Mouse (Mus musculus) embryonic facial prominence, embryonic 15.5 days (tissue): Measurements from ENCODE around the gene Scml4. TPM values are rescaled to one million over a fixed set of nuclear protein-coding genes. Genes with fewer than 3 reads are reported as not detected.

Experiments used
- ATAC-seq: fragments of 200-750 bp; cut with Nextera tagmentation; 2 replicates; pipeline ENCODE4 v1.8.0; 2017; ENCODE audit warnings: low read depth, moderate TSS enrichment; ENCODE audit not compliant: insufficient number of reproducible peaks, low FRiP score, low TSS enrichment
- H3K27ac ChIP-seq: fragments of 300-500 bp; sonication (generic); replicated peaks from 2 replicates; pipeline ENCODE4 v1.5.1; 2015; ENCODE audit warnings: mild to moderate bottlenecking, inconsistent platforms
- H3K27me3 ChIP-seq: fragments of 300-500 bp; sonication (generic); 2 replicates; pipeline ENCODE4 v1.6.1; 2015; ENCODE audit warnings: inconsistent platforms
- H3K36me3 ChIP-seq: fragments of 300-500 bp; sonication (generic); 2 replicates; pipeline ENCODE4 v1.6.1; 2015; ENCODE audit warnings: mild to moderate bottlenecking, inconsistent platforms
- H3K4me1 ChIP-seq: fragments of 300-500 bp; sonication (generic); 2 replicates; pipeline ENCODE4 v1.6.1; 2015; ENCODE audit warnings: inconsistent platforms
- H3K4me2 ChIP-seq: fragments of 300-500 bp; sonication (generic); replicated peaks from 2 replicates; pipeline ENCODE4 v1.6.1; 2015; ENCODE audit warnings: mild to moderate bottlenecking, inconsistent platforms
- H3K4me3 ChIP-seq: fragments of 300-500 bp; sonication (generic); replicated peaks from 2 replicates; pipeline ENCODE4 v1.5.1; 2015; ENCODE audit warnings: mild to moderate bottlenecking, inconsistent platforms
- H3K9ac ChIP-seq: fragments of 300-500 bp; sonication (generic); 2 replicates; pipeline ENCODE4 v1.6.1; 2015; ENCODE audit warnings: inconsistent platforms
- H3K9me3 ChIP-seq: fragments of 300-500 bp; sonication (generic); replicated peaks from 2 replicates; pipeline ENCODE4 v1.6.1; 2016; ENCODE audit warnings: inconsistent platforms
- WGBS: fragments of 180-500 bp; shearing (Covaris S2); methylation state at CpG from one replicate; pipeline ENCODE4 v1.1.7; 2015; 5-methylcytosine and 5-hydroxymethylcytosine counted together
- polyA plus RNA-seq: library from polyadenylated mRNA; unstranded; fragments of >200 nt; fragmentation: Nextera tagmentation; extraction: Ambion mirVana; gene quantifications from 2 replicates; pipeline ENCODE4 v1.2.1, GENCODE M21; 2015

Gene Scml4
- polyA plus RNA-seq, 1 experiment from 2014 or later = 1.3 TPM

GRCm38 (mm10) chr10:42887040-42887439 is 26.9 kb downstream of the Scml4 start:
- 14% methylated on average over 6 of the region's 6 CpGs for WGBS

GRCm38 (mm10) chr10:42888241-42888640 is 28.1 kb downstream of the Scml4 start:
- Histone ChIP-seq H3K9me3 (no peaks in the 10 kb centered on the region), H3K4me3 (no peak overlapping the region), H3K4me1 (no peaks in the 10 kb centered on the region), H3K27ac (no peak overlapping the region), H3K36me3 (no peaks in the 10 kb centered on the region), H3K4me2 (no peak overlapping the region), H3K27me3 (no peaks in the 10 kb centered on the region), H3K9ac (no peak overlapping the region)
- WGBS = 82% methylated on average over 5 of the region's 5 CpGs
- no peak for ATAC-seq

More at GRCm38 (mm10) chr10:42887040-42887439, 26.9 kb downstream of the Scml4 start:
- no peaks in the 10 kb centered on the region for H3K9me3 ChIP-seq
- no peaks in the 10 kb centered on the region for H3K36me3 ChIP-seq
- no peak overlapping the region for H3K27ac ChIP-seq
- H3K4me2 ChIP-seq = no peak overlapping the region
- H3K4me3 ChIP-seq = no peak overlapping the region
- no peak overlapping the region for H3K9ac ChIP-seq
- H3K4me1 ChIP-seq = no peaks in the 10 kb centered on the region
- H3K27me3 ChIP-seq = no peaks in the 10 kb centered on the region
- ATAC-seq = no peak

- Histone ChIP-seq H3K4me1 (no peaks in the 10 kb centered on the region), H3K36me3 (no peaks in the 10 kb centered on the region), H3K27me3 (no peaks in the 10 kb centered on the region), H3K9me3 (no peaks in the 10 kb centered on the region), H3K4me3 (no peak overlapping the region), H3K9ac (no peak overlapping the region), H3K27ac (no peak overlapping the region), H3K4me2 (no peak overlapping the region)
- ATAC-seq = no peak
- WGBS = 58% methylated on average over 4 of the region's 4 CpGs
Measured at GRCm38 (mm10) chr10:42890365-42890764, 30.2 kb downstream of the Scml4 start.

GRCm38 (mm10) chr10:42892250-42892649 is 32.1 kb downstream of the Scml4 start:
- Histone ChIP-seq H3K27me3 (no peaks in the 10 kb centered on the region), H3K27ac (no peak overlapping the region), H3K9me3 (no peaks in the 10 kb centered on the region), H3K4me3 (no peak overlapping the region), H3K9ac (no peak overlapping the region), H3K4me1 (no peaks in the 10 kb centered on the region), H3K4me2 (no peak overlapping the region), H3K36me3 (no peaks in the 10 kb centered on the region)
- ATAC-seq = no peak
- 69% methylated on average over 4 of the region's 4 CpGs for WGBS

- Histone ChIP-seq H3K4me3 (no peak overlapping the region), H3K4me2 (no peak overlapping the region), H3K9me3 (no peaks in the 10 kb centered on the region), H3K4me1 (no peaks in the 10 kb centered on the region), H3K9ac (no peak overlapping the region), H3K27ac (no peak overlapping the region), H3K36me3 (no peaks in the 10 kb centered on the region), H3K27me3 (no peaks in the 10 kb centered on the region)
- ATAC-seq = no peak
- 35% methylated on average over 4 of the region's 4 CpGs for WGBS
Measured at GRCm38 (mm10) chr10:42892987-42893386, 32.8 kb downstream of the Scml4 start.

GRCm38 (mm10) chr10:42893857-42894256 is 33.7 kb downstream of the Scml4 start:
- H3K4me2 ChIP-seq = no peak overlapping the region
- no peak overlapping the region for H3K4me3 ChIP-seq
- no peaks in the 10 kb centered on the region for H3K36me3 ChIP-seq
- H3K9ac ChIP-seq = no peak overlapping the region
- 69% methylated on average over 8 of the region's 8 CpGs for WGBS
- no peaks in the 10 kb centered on the region for H3K27me3 ChIP-seq
- ATAC-seq = no peak
- H3K4me1 ChIP-seq = no peaks in the 10 kb centered on the region
- H3K27ac ChIP-seq = no peak overlapping the region
- no peaks in the 10 kb centered on the region for H3K9me3 ChIP-seq

- no peaks in the 10 kb centered on the region for H3K9me3 ChIP-seq
- ATAC-seq = no peak
- no peaks in the 10 kb centered on the region for H3K36me3 ChIP-seq
- no peak overlapping the region for H3K4me2 ChIP-seq
- no peak overlapping the region for H3K4me3 ChIP-seq
- no peak overlapping the region for H3K9ac ChIP-seq
- no peaks in the 10 kb centered on the region for H3K4me1 ChIP-seq
- WGBS = 40% methylated on average over 3 of the region's 3 CpGs
- H3K27me3 ChIP-seq = no peaks in the 10 kb centered on the region
- no peak overlapping the region for H3K27ac ChIP-seq
Measured at GRCm38 (mm10) chr10:42894263-42894662, 34.1 kb downstream of the Scml4 start.

GRCm38 (mm10) chr10:42894696-42895095 is 34.5 kb downstream of the Scml4 start:
- no peaks in the 10 kb centered on the region for H3K36me3 ChIP-seq
- no peak overlapping the region for H3K9ac ChIP-seq
- WGBS = 81% methylated on average over 7 of the region's 7 CpGs
- H3K27me3 ChIP-seq = no peaks in the 10 kb centered on the region
- no peaks in the 10 kb centered on the region for H3K4me1 ChIP-seq
- H3K4me2 ChIP-seq = no peak overlapping the region
- H3K27ac ChIP-seq = no peak overlapping the region
- no peaks in the 10 kb centered on the region for H3K9me3 ChIP-seq
- H3K4me3 ChIP-seq = no peak overlapping the region
- no peak for ATAC-seq

GRCm38 (mm10) chr10:42896621-42897020 is 36.5 kb downstream of the Scml4 start:
- WGBS = 83% methylated on average over 3 of the region's 3 CpGs

GRCm38 (mm10) chr10:42897166-42897565 is 37.0 kb downstream of the Scml4 start:
- no peak for ATAC-seq
- Histone ChIP-seq H3K4me2 (no peak overlapping the region), H3K27ac (no peak overlapping the region), H3K4me3 (no peak overlapping the region), H3K9me3 (no peaks in the 10 kb centered on the region), H3K27me3 (no peaks in the 10 kb centered on the region), H3K9ac (no peak overlapping the region), H3K36me3 (no peaks in the 10 kb centered on the region), H3K4me1 (no peaks in the 10 kb centered on the region)
- WGBS = 73% methylated on average over 4 of the region's 4 CpGs

More at GRCm38 (mm10) chr10:42896621-42897020, 36.5 kb downstream of the Scml4 start:
- no peak overlapping the region for H3K27ac ChIP-seq
- H3K4me2 ChIP-seq = no peak overlapping the region
- no peaks in the 10 kb centered on the region for H3K4me1 ChIP-seq
- H3K36me3 ChIP-seq = no peaks in the 10 kb centered on the region
- H3K9ac ChIP-seq = no peak overlapping the region
- H3K9me3 ChIP-seq = no peaks in the 10 kb centered on the region
- no peaks in the 10 kb centered on the region for H3K27me3 ChIP-seq
- no peak for ATAC-seq
- no peak overlapping the region for H3K4me3 ChIP-seq

GRCm38 (mm10) chr10:42897632-42898031 is 37.5 kb downstream of the Scml4 start:
- H3K27ac ChIP-seq = no peak overlapping the region
- H3K9me3 ChIP-seq = no peaks in the 10 kb centered on the region
- H3K4me3 ChIP-seq = no peak overlapping the region
- no peaks in the 10 kb centered on the region for H3K4me1 ChIP-seq
- H3K9ac ChIP-seq = no peak overlapping the region
- no peaks in the 10 kb centered on the region for H3K27me3 ChIP-seq
- 64% methylated on average over 5 of the region's 5 CpGs for WGBS
- H3K4me2 ChIP-seq = no peak overlapping the region
- H3K36me3 ChIP-seq = no peaks in the 10 kb centered on the region
- ATAC-seq = no peak

- Histone ChIP-seq H3K4me1 (no peaks in the 10 kb centered on the region), H3K36me3 (no peaks in the 10 kb centered on the region), H3K27me3 (no peaks in the 10 kb centered on the region), H3K4me3 (no peak overlapping the region), H3K27ac (no peak overlapping the region), H3K9me3 (no peaks in the 10 kb centered on the region), H3K4me2 (no peak overlapping the region), H3K9ac (no peak overlapping the region)
- 68% methylated on average over 4 of the region's 4 CpGs for WGBS
- ATAC-seq = no peak
Measured at GRCm38 (mm10) chr10:42901361-42901760, 41.2 kb downstream of the Scml4 start.
